Mouse (Mus musculus) embryonic facial prominence, embryonic 12.5 days (tissue): ENCODE measurements around the gene Pum1. TPM values are rescaled to one million over a fixed set of nuclear protein-coding genes. Genes with fewer than 3 reads are reported as not detected.

Source experiments
- ATAC-seq: fragments of 200-750 bp; cut with Nextera tagmentation; 2 replicates; pipeline ENCODE4 v1.8.0; 2017; ENCODE audit not compliant: insufficient number of reproducible peaks, insufficient read depth, low FRiP score, low TSS enrichment
- H3K27ac ChIP-seq: fragments of 300-500 bp; sonication (generic); 2 replicates; pipeline ENCODE4 v1.5.1; 2016; ENCODE audit warnings: mild to moderate bottlenecking
- H3K27me3 ChIP-seq: fragments of 300-500 bp; sonication (generic); 2 replicates; pipeline ENCODE4 v1.6.1; 2016; ENCODE audit warnings: mild to moderate bottlenecking, moderate library complexity
- H3K36me3 ChIP-seq: fragments of 300-500 bp; sonication (generic); 2 replicates; pipeline ENCODE4 v1.6.1; 2016; ENCODE audit warnings: mild to moderate bottlenecking
- H3K4me1 ChIP-seq: fragments of 300-500 bp; sonication (generic); 2 replicates; pipeline ENCODE4 v1.6.1; 2016
- H3K4me2 ChIP-seq: fragments of 300-500 bp; sonication (generic); replicated peaks from 2 replicates; pipeline ENCODE4 v1.6.1; 2016; ENCODE audit warnings: mild to moderate bottlenecking, moderate library complexity
- H3K4me3 ChIP-seq: fragments of 300-500 bp; sonication (generic); 2 replicates; pipeline ENCODE4 v1.5.1; 2016; ENCODE audit warnings: mild to moderate bottlenecking
- H3K9ac ChIP-seq: fragments of 300-500 bp; sonication (generic); 2 replicates; pipeline ENCODE4 v1.6.1; 2016; ENCODE audit warnings: mild to moderate bottlenecking, moderate library complexity
- H3K9me3 ChIP-seq: fragments of 300-500 bp; sonication (generic); 2 replicates; pipeline ENCODE4 v1.6.1; 2016; ENCODE audit warnings: mild to moderate bottlenecking, moderate library complexity
- WGBS: fragments of 180-500 bp; shearing (Covaris S2); methylation state at CpG from one replicate; pipeline ENCODE4 v1.1.7; 2016; 5-methylcytosine and 5-hydroxymethylcytosine counted together
- polyA plus RNA-seq: library from polyadenylated mRNA; unstranded; fragments of >200 nt; fragmentation: Nextera tagmentation; extraction: Ambion mirVana; gene quantifications from 2 replicates; pipeline ENCODE4 v1.2.1, GENCODE M21; 2016

Gene Pum1
- polyA plus RNA-seq, 1 experiment from 2014 or later, result 116 TPM

GRCm38 (mm10) chr4:130774822-130775221 is 111.7 kb downstream of the Pum1 start:
- H3K4me2 ChIP-seq, result no peak overlapping the region
- H3K4me3 ChIP-seq, result no peak overlapping the region
- no peaks in the 10 kb centered on the region for H3K27me3 ChIP-seq
- H3K27ac ChIP-seq, result no peak overlapping the region
- no peak overlapping the region for H3K9ac ChIP-seq
- H3K9me3 ChIP-seq, result no peaks in the 10 kb centered on the region
- ATAC-seq, result no peak
- peaks cover 84% of the 10 kb centered on the region for H3K36me3 ChIP-seq
- WGBS, result 95% methylated on average over 4 of the region's 4 CpGs
- H3K4me1 ChIP-seq, result peaks cover 8% of the 10 kb centered on the region; the same call in 1 of the 2 replicates

- ATAC-seq, result no peak
- WGBS, result 56% methylated on average over 10 of the region's 10 CpGs
- Histone ChIP-seq H3K27ac (peak overlapping the region; percentile 24; the same call in 1 of the 2 replicates), H3K36me3 (peaks cover 74% of the 10 kb centered on the region), H3K4me3 (no peak overlapping the region), H3K9ac (no peak overlapping the region), H3K4me2 (no peak overlapping the region), H3K4me1 (peaks cover 8% of the 10 kb centered on the region; the same call in 1 of the 2 replicates), H3K9me3 (no peaks in the 10 kb centered on the region), H3K27me3 (no peaks in the 10 kb centered on the region)
These were observed 114.5 kb downstream of the Pum1 start for GRCm38 (mm10) chr4:130777647-130778046.

GRCm38 (mm10) chr4:130779037-130779436 is 115.9 kb downstream of the Pum1 start:
- 84% methylated on average over 3 of the region's 3 CpGs for WGBS
- H3K4me1 ChIP-seq, result peaks cover 8% of the 10 kb centered on the region; the same call in 1 of the 2 replicates
- H3K4me3 ChIP-seq, result no peak overlapping the region
- no peak overlapping the region for H3K4me2 ChIP-seq
- H3K9me3 ChIP-seq, result no peaks in the 10 kb centered on the region
- H3K27ac ChIP-seq, result no peak overlapping the region
- ATAC-seq, result no peak
- peaks cover 60% of the 10 kb centered on the region for H3K36me3 ChIP-seq
- no peaks in the 10 kb centered on the region for H3K27me3 ChIP-seq
- no peak overlapping the region for H3K9ac ChIP-seq

- Histone ChIP-seq H3K4me3 (no peak overlapping the region), H3K27me3 (no peaks in the 10 kb centered on the region), H3K9me3 (no peaks in the 10 kb centered on the region), H3K27ac (no peak overlapping the region; the same call in 1 of the 2 replicates), H3K9ac (no peak overlapping the region), H3K4me1 (0 out of 2 replicates have a peak, but pooled peaks cover 7% of the 10 kb centered on the region), H3K36me3 (peaks cover 33% of the 10 kb centered on the region), H3K4me2 (no peak overlapping the region)
- WGBS, result 94% methylated on average over 2 of the region's 2 CpGs
- no peak for ATAC-seq
These were observed 119.4 kb downstream of the Pum1 start for GRCm38 (mm10) chr4:130782492-130782891.

GRCm38 (mm10) chr4:130784755-130785154 is 121.6 kb downstream of the Pum1 start:
- H3K27ac ChIP-seq, result no peak overlapping the region
- ATAC-seq, result no peak
- H3K9me3 ChIP-seq, result no peaks in the 10 kb centered on the region
- H3K4me2 ChIP-seq, result no peak overlapping the region
- 16% methylated on average over 4 of the region's 4 CpGs for WGBS
- H3K36me3 ChIP-seq, result peaks cover 17% of the 10 kb centered on the region; the same call in 1 of the 2 replicates
- no peak overlapping the region for H3K4me3 ChIP-seq
- no peaks in the 10 kb centered on the region for H3K27me3 ChIP-seq
- 0 out of 2 replicates have a peak, but pooled peaks cover 7% of the 10 kb centered on the region for H3K4me1 ChIP-seq
- H3K9ac ChIP-seq, result no peak overlapping the region

GRCm38 (mm10) chr4:130787530-130787929 is 124.4 kb downstream of the Pum1 start:
- H3K4me2 ChIP-seq, result no peak overlapping the region
- no peaks in the 10 kb centered on the region for H3K27me3 ChIP-seq
- 0 out of 2 replicates have a peak, but pooled peaks cover 11% of the 10 kb centered on the region for H3K4me1 ChIP-seq
- H3K27ac ChIP-seq, result no peak overlapping the region
- no peaks in the 10 kb centered on the region for H3K36me3 ChIP-seq
- no peak overlapping the region for H3K9ac ChIP-seq
- H3K4me3 ChIP-seq, result no peak overlapping the region
- WGBS, result 71% methylated on average over 5 of the region's 5 CpGs
- no peaks in the 10 kb centered on the region for H3K9me3 ChIP-seq
- ATAC-seq, result no peak

GRCm38 (mm10) chr4:130790180-130790579 is 127.1 kb downstream of the Pum1 start:
- no peak overlapping the region for H3K4me3 ChIP-seq
- H3K9ac ChIP-seq, result no peak overlapping the region
- H3K27me3 ChIP-seq, result no peaks in the 10 kb centered on the region
- H3K9me3 ChIP-seq, result no peaks in the 10 kb centered on the region
- H3K36me3 ChIP-seq, result no peaks in the 10 kb centered on the region
- no peak for ATAC-seq
- no peak overlapping the region for H3K27ac ChIP-seq
- no peak overlapping the region for H3K4me2 ChIP-seq
- H3K4me1 ChIP-seq, result peaks cover 29% of the 10 kb centered on the region
- 12% methylated on average over 6 of the region's 6 CpGs for WGBS

- H3K36me3 ChIP-seq, result no peaks in the 10 kb centered on the region
- H3K4me3 ChIP-seq, result peak overlapping the region; percentile 94
- H3K4me1 ChIP-seq, result peaks cover 29% of the 10 kb centered on the region
- H3K27me3 ChIP-seq, result no peaks in the 10 kb centered on the region
- WGBS, result 5% methylated on average over 19 of the region's 19 CpGs
- ATAC-seq, result 0 out of 2 replicates have a peak, but pooled peaks have one; percentile 18
- peak overlapping the region; percentile 90 for H3K9ac ChIP-seq
- H3K4me2 ChIP-seq, result peak overlapping the region; percentile 95
- no peaks in the 10 kb centered on the region for H3K9me3 ChIP-seq
- H3K27ac ChIP-seq, result peak overlapping the region; percentile 69
These were observed 128.8 kb downstream of the Pum1 start for GRCm38 (mm10) chr4:130791811-130792375.

- no peaks in the 10 kb centered on the region for H3K36me3 ChIP-seq
- H3K4me2 ChIP-seq, result peak within 1 kb of the TSS; percentile 95
- peak within 1 kb of the TSS; percentile 90 for H3K9ac ChIP-seq
- no peaks in the 10 kb centered on the region for H3K9me3 ChIP-seq
- peak within 1 kb of the TSS; percentile 69 for H3K27ac ChIP-seq
- H3K4me3 ChIP-seq, result peak within 1 kb of the TSS; percentile 94
- peak; percentile 47 for ATAC-seq
- peaks cover 36% of the 10 kb centered on the region for H3K4me1 ChIP-seq
- 1% methylated on average over 86 of the region's 99 CpGs for WGBS
- H3K27me3 ChIP-seq, result no peaks in the 10 kb centered on the region
These were observed 129.5 kb downstream of the Pum1 start, which contains the start of gene Sdc3 for GRCm38 (mm10) chr4:130792376-130793179. Gene Sdc3, plus strand, starts transcription at chr4:130792537.

GRCm38 (mm10) chr4:130793180-130793501 is 130.0 kb downstream of the Pum1 start:
- Histone ChIP-seq H3K4me1 (peaks cover 42% of the 10 kb centered on the region), H3K27ac (peak overlapping the region; percentile 69; the same call in 1 of the 2 replicates), H3K9me3 (no peaks in the 10 kb centered on the region), H3K27me3 (no peaks in the 10 kb centered on the region), H3K4me3 (peak overlapping the region; percentile 94), H3K36me3 (no peaks in the 10 kb centered on the region), H3K4me2 (peak overlapping the region; percentile 95), H3K9ac (peak overlapping the region; percentile 90)
- WGBS, result 36% methylated on average over 7 of the region's 7 CpGs
- no peak; the same call in 1 of the 2 replicates for ATAC-seq

- H3K36me3 ChIP-seq, result no peaks in the 10 kb centered on the region
- no peak overlapping the region for H3K4me3 ChIP-seq
- peak overlapping the region; percentile 13; the same call in 1 of the 2 replicates for H3K4me2 ChIP-seq
- no peaks in the 10 kb centered on the region for H3K27me3 ChIP-seq
- WGBS, result 55% methylated on average over 4 of the region's 4 CpGs
- no peak for ATAC-seq
- no peaks in the 10 kb centered on the region for H3K9me3 ChIP-seq
- H3K9ac ChIP-seq, result no peak overlapping the region
- H3K27ac ChIP-seq, result no peak overlapping the region
- H3K4me1 ChIP-seq, result peaks cover 58% of the 10 kb centered on the region
These were observed 131.7 kb downstream of the Pum1 start for GRCm38 (mm10) chr4:130794771-130795170.

- 85% methylated on average over 6 of the region's 6 CpGs for WGBS
- no peak overlapping the region for H3K9ac ChIP-seq
- H3K4me1 ChIP-seq, result peaks cover 60% of the 10 kb centered on the region
- no peak overlapping the region for H3K4me2 ChIP-seq
- no peak overlapping the region for H3K27ac ChIP-seq
- H3K4me3 ChIP-seq, result no peak overlapping the region
- no peaks in the 10 kb centered on the region for H3K9me3 ChIP-seq
- H3K36me3 ChIP-seq, result no peaks in the 10 kb centered on the region
- ATAC-seq, result no peak
- no peaks in the 10 kb centered on the region for H3K27me3 ChIP-seq
These were observed 132.8 kb downstream of the Pum1 start for GRCm38 (mm10) chr4:130795970-130796369.
